Mouse (Mus musculus) lung, postnatal 25 days (tissue): ENCODE data around the gene 2210408I21Rik.

Experiments
- DNase-seq: peaks from one replicate; pipeline ENCODE4 v3.0.0; 2022; ENCODE audit warnings: low spot score

The 2210408I21Rik gene

DNA sequence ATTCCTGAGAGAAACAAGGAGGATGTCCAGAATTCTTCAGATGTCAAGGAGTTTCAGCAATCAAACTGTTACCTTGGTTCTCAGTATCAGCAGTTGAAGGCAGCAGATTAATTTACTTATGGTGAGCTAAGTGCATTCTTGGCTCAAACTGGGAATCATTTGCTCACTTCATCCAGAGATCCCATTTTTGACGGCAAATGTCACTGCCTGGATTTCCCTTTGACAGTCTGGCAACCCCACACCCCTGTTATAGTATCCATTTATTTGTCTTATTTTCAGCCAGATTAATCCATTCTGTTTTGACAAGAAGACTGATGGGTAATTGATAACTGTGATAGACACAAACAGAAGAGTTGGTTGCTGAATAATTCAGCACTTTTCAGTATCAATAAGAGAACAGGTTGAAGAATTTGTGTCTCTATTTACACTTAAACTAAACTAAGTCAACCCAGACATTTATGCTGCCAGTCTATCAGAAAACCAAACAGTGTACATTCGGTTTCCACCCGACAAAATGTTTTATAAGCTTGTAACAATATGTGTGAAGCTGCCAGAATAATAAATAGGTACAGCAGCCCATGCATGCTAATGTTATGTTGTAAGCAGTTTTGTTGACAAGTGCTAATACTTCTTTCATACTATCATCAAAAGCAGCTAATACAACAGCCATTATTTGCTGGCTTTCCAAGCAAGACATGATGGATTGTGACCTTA lies 354.8 kb downstream of the 2210408I21Rik start:
- DNase-seq = no peak

DNA sequence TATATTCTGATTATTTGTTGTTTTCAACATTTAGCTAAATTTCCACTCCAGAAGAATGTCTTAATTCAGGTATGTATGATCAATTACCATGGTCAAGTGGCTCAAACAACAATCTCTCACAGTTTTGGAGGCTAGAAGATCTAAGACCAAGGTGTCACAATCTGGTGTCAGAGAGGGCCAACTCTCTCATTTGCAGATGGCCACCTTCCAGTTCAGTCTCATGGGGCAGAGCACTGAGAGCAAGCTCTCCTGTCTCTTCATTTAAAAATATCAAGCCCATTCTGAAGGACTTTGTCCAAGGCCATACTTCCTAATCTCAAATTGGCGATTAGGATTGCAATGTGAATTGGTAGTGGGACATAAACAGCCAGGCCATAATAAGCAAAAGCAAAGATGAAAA lies 378.7 kb downstream of the 2210408I21Rik start:
- no peak for DNase-seq

- no peak for DNase-seq
Measured at GRCm38 (mm10) chr13:77528960-77529699, 393.8 kb downstream of the 2210408I21Rik start.

DNA sequence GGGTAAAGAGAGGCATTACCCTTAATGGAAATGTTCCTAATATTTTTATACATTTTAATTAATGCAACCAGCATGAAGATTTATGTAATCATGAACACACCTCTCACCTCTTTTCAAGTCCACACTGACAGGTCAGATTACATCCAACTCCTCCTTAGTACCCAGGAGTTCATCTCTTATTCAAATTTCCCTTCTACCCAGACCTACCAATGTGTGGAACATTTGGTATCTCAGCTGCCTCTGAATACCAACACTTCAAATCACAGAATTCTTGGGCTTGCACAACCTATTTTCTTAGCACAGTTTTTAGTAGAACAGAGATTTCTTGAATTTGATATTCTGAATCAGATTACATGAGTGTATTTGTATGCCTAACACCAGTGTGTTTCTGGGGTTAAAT lies 394.4 kb downstream of the 2210408I21Rik start:
- DNase-seq = no peak

- no peak for DNase-seq
Measured at GRCm38 (mm10) chr13:77537466-77537865, 402.1 kb downstream of the 2210408I21Rik start.

DNA sequence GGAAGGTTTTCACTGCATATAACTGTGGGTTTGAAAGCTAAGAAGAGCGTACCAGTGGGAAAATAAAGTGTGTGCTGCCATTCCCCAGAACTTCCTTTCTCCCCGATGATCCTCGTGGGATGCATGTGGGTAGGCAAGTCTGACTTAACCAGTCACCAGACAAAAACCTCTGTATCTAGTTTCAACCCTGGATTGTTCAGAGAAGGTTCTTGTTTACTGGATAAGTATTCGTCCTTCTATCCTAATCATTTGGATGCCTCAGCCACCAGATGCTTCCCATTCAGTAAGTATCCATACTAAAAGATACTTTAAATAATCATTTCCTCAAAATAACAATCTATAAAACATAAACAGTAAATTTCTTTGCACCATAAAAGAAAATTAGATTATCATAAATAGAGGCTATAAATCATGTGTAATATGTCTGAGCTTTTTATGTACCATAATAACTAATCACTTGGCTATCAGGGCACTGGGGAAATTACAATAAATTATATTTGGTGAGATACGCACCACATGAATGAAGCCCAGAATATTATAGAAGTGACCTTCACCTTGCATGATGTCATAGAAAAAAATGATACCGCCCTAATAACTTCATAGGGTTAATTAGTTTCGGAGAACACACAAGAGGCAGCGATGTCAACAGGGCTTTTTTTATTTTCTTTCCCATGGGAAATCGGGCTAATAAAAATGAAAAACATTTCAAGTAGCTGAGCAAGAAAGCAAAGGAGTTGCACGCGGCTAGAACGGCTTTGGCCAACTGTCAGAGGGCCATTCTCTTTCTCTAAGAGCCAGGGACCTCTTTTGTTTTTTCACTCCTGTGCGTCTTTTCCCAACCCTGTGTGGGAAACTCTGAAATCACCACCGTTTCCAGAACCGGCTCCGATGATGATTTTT lies 412.4 kb downstream of the 2210408I21Rik start:
- no peak for DNase-seq

GRCm38 (mm10) chr13:77548386-77548695 lies 413.0 kb downstream of the 2210408I21Rik start:
- DNase-seq = no peak

- DNase-seq = no peak
Measured at GRCm38 (mm10) chr13:77548750-77549149, 413.4 kb downstream of the 2210408I21Rik start.

GRCm38 (mm10) chr13:77594011-77594410 lies 458.7 kb downstream of the 2210408I21Rik start:
- no peak for DNase-seq

- DNase-seq = no peak
Measured at GRCm38 (mm10) chr13:77615346-77615745, 480.0 kb downstream of the 2210408I21Rik start.
